Mouse (Mus musculus) kidney, postnatal 0 days (tissue): ENCODE measurements around the gene Spag7. TPM values are rescaled to one million over a fixed set of nuclear protein-coding genes. Genes with fewer than 3 reads are reported as not detected.

Source experiments
- ATAC-seq: fragments of 200-750 bp; cut with Nextera tagmentation; replicated peaks from 2 replicates; pipeline ENCODE4 v1.8.0; 2017; ENCODE audit warnings: low read depth, moderate number of reproducible peaks, moderate TSS enrichment, moderate library complexity; ENCODE audit not compliant: low FRiP score
- DNase-seq: peaks from one replicate; pipeline ENCODE4 v3.0.0-alpha.2; 2016; ENCODE audit warnings: low spot score
- H3K27ac ChIP-seq: fragments of 300-500 bp; sonication (generic); 2 replicates; pipeline ENCODE4 v1.5.1; 2014; ENCODE audit warnings: mild to moderate bottlenecking
- H3K27me3 ChIP-seq: fragments of 300-500 bp; sonication (generic); 2 replicates; pipeline ENCODE4 v1.6.1; 2014; ENCODE audit warnings: low read length, mixed read lengths; ENCODE audit not compliant: insufficient read depth
- H3K36me3 ChIP-seq: fragments of 300-500 bp; sonication (generic); 2 replicates; pipeline ENCODE4 v1.6.1; 2014; ENCODE audit warnings: low read length, mixed read lengths; ENCODE audit not compliant: insufficient read depth
- H3K4me1 ChIP-seq: fragments of 300-500 bp; sonication (generic); replicated peaks from 2 replicates; pipeline ENCODE4 v1.6.1; 2014; ENCODE audit warnings: antibody characterized with exemption, low read length, mixed read lengths; ENCODE audit not compliant: insufficient read depth
- H3K4me2 ChIP-seq: fragments of 300-500 bp; sonication (generic); 2 replicates; pipeline ENCODE4 v1.6.1; 2014; ENCODE audit warnings: mild to moderate bottlenecking, low read length, moderate library complexity, mixed read lengths
- H3K4me3 ChIP-seq: fragments of 300-500 bp; sonication (generic); replicated peaks from 2 replicates; pipeline ENCODE4 v1.5.1; 2014; ENCODE audit warnings: low read depth, low read length
- H3K9ac ChIP-seq: fragments of 300-500 bp; sonication (generic); 2 replicates; pipeline ENCODE4 v1.6.1; 2014; ENCODE audit warnings: low read depth, low read length
- H3K9me3 ChIP-seq: fragments of 300-500 bp; sonication (generic); replicated peaks from 2 replicates; pipeline ENCODE4 v1.6.1; 2016; ENCODE audit warnings: low read length, inconsistent platforms, mixed read lengths
- CTCF ChIP-seq: IDR thresholded peaks from 2 replicates; pipeline ENCODE4 v1.5.1; 2016; ENCODE audit warnings: antibody characterized with exemption, low read depth, mild to moderate bottlenecking, moderate library complexity
- WGBS: fragments of 180-500 bp; shearing (Covaris S2); extraction: QIAGEN DNeasy Blood & Tissue Kit; methylation state at CpG from one replicate; pipeline ENCODE4 v1.1.7; 2014; 5-methylcytosine and 5-hydroxymethylcytosine counted together
- polyA plus RNA-seq: library from polyadenylated mRNA; unstranded; fragments of >200 nt; fragmentation: Nextera tagmentation; extraction: Ambion mirVana; gene quantifications from 2 replicates; pipeline ENCODE4 v1.2.1, GENCODE M21; 2015

Gene Spag7
- polyA plus RNA-seq, 1 experiment from 2014 or later = 91.5 TPM

DNA sequence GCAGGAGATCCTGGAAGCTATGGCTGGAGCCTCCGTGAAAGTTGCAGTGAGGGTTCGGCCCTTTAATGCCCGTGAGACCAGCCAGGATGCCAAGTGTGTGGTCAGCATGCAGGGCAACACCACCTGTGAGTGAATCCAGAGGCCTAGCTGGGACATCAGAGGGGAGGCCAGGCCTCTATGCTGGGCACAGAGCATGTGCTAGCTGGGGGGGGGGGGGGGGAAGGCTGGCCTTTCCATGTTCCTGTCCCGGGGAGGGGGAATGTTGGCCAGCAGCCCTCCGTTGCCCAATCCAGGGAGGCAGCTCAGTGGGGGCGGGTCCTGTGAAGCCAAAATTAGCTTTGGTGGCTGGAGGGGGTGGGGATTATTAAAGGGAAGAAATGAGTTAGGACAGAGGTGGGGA is 33.6 kb upstream of the Spag7 start:
- Histone ChIP-seq H3K4me1 (peaks cover 14% of the 10 kb centered on the region), H3K4me2 (0 out of 2 replicates have a peak overlapping the region, but pooled peaks have one; percentile 94), H3K9ac (peak overlapping the region; percentile 94; the same call in 1 of the 2 replicates), H3K27me3 (no peaks in the 10 kb centered on the region), H3K27ac (no peak overlapping the region), H3K4me3 (no peak overlapping the region), H3K9me3 (no peaks in the 10 kb centered on the region), H3K36me3 (peaks cover 35% of the 10 kb centered on the region)
- no peak for DNase-seq
- ATAC-seq = no peak
- TF ChIP-seq CTCF = no peak
- WGBS = 84% methylated on average over 6 of the region's 6 CpGs

DNA sequence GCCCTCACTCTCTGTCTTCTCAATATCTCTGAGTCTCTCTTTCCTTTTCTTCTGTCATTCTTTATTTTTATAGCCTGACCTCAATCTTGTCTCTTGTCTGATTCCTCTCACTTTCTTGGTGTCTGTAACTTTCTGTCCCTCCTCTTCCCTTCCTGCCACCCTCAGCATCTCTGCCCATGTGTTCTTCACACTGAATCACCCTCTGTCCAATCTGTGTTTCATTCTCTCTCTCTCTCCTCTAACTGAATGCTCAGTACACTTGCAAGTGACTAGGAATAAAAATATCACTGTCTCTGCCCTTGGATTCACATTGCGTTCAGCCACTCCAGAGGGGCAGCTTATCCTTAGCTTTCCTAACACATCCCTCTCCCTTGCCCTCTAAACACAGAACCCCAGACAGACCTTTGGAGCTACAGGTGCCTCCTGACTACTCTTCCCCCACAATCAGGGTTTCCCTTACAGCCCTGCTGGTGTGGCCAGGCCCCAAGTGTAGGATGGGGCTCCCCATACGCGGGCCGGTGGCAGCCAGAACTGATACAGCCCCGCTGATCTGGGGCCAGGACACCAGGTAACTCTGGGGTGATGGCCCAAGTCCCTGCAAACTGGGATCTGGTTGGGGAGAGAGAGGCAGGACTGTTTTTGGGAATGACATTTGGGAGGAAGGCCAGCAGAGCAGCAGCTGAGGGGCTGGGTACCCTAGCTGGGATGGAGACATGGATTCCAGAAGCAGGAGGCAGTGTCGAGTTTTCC is 32.9 kb upstream of the Spag7 start:
- Histone ChIP-seq H3K27ac (no peak overlapping the region), H3K9ac (peak overlapping the region; percentile 94; the same call in 1 of the 2 replicates), H3K4me1 (peaks cover 14% of the 10 kb centered on the region), H3K4me3 (0 out of 2 replicates have a peak overlapping the region, but pooled peaks have one; percentile 89), H3K27me3 (no peaks in the 10 kb centered on the region), H3K36me3 (peaks cover 29% of the 10 kb centered on the region), H3K9me3 (no peaks in the 10 kb centered on the region), H3K4me2 (peak overlapping the region; percentile 94)
- DNase-seq = no peak
- ATAC-seq = no peak
- whole genome bisulfite sequencing = 88% methylated on average over 6 of the region's 6 CpGs
- no peak for TF ChIP-seq CTCF

GRCm38 (mm10) chr11:70701221-70701955 is 32.2 kb upstream of the Spag7 start:
- no peaks in the 10 kb centered on the region for H3K27me3 ChIP-seq
- H3K36me3 ChIP-seq = peaks cover 22% of the 10 kb centered on the region
- DNase-seq (peak; percentile 19), ATAC-seq (no peak)
- H3K4me3 ChIP-seq = peak overlapping the region; percentile 89
- peak overlapping the region; percentile 94 for H3K9ac ChIP-seq
- H3K9me3 ChIP-seq = no peaks in the 10 kb centered on the region
- no peak overlapping the region for H3K27ac ChIP-seq
- no peak for TF ChIP-seq CTCF
- H3K4me1 ChIP-seq = peaks cover 14% of the 10 kb centered on the region
- H3K4me2 ChIP-seq = peak overlapping the region; percentile 94
- WGBS = 7% methylated on average over 10 of the region's 10 CpGs

DNA sequence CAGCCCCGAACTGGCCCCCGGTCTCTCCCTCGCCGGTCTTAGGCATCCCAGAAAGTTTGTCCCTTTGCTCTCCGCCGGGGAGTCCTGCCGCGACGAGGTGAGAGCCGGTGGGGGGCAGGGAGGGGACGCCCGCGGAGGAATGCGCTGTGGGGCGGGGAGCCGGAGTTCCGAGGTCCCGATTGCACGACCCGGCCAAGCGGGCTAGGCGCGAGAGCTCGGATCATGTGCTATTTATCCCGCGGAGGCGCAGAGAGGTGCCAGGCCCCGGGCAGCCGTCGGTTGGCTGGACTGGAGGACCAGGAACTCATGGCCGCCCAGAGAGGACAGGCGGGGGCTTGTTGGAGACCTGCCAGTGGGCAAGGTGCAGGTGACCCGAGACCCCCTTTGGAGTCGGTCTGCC is 31.4 kb upstream of the Spag7 start:
- DNase-seq (peak; percentile 71), ATAC-seq (peak; percentile 55)
- no peak for TF ChIP-seq CTCF
- H3K27me3 ChIP-seq = no peaks in the 10 kb centered on the region
- H3K36me3 ChIP-seq = peaks cover 14% of the 10 kb centered on the region
- peak overlapping the region; percentile 97 for H3K27ac ChIP-seq
- WGBS = 1% methylated on average over 34 of the region's 34 CpGs
- H3K4me2 ChIP-seq = peak overlapping the region; percentile 94
- no peaks in the 10 kb centered on the region for H3K9me3 ChIP-seq
- peak overlapping the region; percentile 89 for H3K4me3 ChIP-seq
- H3K9ac ChIP-seq = peak overlapping the region; percentile 94
- H3K4me1 ChIP-seq = peaks cover 14% of the 10 kb centered on the region

DNA sequence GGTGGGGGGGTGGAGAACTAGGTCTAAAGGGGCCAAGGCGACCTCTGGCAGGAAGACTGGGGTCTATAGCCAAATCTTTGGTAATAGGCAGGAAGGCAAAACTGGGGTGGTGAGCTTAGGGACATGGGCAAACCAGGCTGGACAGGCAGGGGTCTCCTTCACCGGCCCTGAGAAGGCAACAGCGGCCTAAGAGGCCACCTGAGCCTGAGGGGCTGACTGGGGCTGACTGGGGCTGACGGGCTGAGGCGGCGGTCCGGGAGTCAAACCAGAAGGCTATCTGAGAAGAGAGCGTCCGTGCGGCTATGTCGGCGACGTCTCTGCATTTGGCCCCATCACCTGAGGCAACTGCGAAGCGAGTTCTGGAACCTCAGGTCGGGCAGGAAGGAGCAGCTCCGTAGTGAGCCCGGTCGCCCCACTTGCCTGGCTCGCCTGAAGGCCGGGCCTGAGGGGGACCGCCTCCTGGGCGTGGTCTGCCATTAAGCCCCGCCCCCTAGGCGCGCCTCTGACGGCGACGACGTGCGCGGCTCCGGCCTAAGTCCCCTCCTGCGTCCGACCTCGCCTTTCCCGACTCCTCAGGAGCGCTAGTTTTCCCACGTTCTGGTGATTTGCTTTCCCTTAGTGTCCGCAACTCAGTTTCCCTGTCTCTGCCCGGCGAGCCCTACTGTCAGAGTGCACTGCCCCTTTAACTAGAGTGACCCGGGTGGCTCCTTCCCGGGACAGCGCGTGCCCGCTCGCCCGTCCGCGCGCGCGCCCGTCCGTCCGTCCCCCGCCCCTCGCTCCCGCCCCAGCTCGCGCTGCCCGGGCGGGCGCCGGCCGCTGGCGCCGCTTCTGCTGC is 30.7 kb upstream of the Spag7 start, which contains the start of the genes Inca1 and Kif1c:
Gene Inca1, minus strand, starts transcription at position 434 of the 835 bp plus-strand sequence.
Gene Kif1c, plus strand, starts transcription at position 827 of the 835 bp plus-strand sequence.
- H3K36me3 ChIP-seq = peaks cover 7% of the 10 kb centered on the region; the same call in 1 of the 2 replicates
- H3K27ac ChIP-seq = peak within 1 kb of the TSS; percentile 97
- peak within 1 kb of the TSS; percentile 94 for H3K9ac ChIP-seq
- peak within 1 kb of the TSS; percentile 94 for H3K4me2 ChIP-seq
- peak within 1 kb of the TSS; percentile 89 for H3K4me3 ChIP-seq
- H3K27me3 ChIP-seq = no peaks in the 10 kb centered on the region
- peak; percentile 9; the same call in 1 of the 2 replicates for TF ChIP-seq CTCF
- ATAC-seq (peak; percentile 93), DNase-seq (peak; percentile 93)
- peaks cover 14% of the 10 kb centered on the region for H3K4me1 ChIP-seq
- 2% methylated on average over 66 of the region's 69 CpGs for WGBS
- H3K9me3 ChIP-seq = no peaks in the 10 kb centered on the region
